Mouse (Mus musculus): Measurements from ENCODE around the gene Magi3. TPM values are rescaled to one million over a fixed set of nuclear protein-coding genes. Genes with fewer than 3 reads are reported as not detected.
A peak's percentile ranks its signal among the peaks of the same experiment; 100 is the strongest.

The Magi3 gene
- total and polyA plus RNA-seq, 3 experiments, result 0.68 to 2.6 (median 1.8) TPM

DNA sequence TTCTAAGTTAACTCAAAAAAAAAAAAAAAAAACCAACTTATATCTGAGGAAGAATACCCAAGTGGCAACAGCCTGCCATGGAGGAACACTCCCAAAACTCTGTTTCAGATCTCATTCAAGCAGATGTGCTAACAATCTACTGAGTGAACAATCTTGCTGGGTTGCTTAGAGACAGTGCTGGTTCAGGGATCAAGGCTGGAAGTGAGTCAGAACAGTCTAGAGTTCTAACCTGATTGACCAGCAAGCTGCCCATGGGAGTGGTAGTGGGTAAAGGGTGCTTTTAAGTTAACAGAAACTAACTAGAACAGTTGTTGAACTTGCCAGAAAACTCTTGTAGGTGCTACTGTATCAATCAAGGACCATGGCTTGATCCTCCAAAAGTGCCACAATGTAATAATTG, 118.9 kb downstream of the Magi3 start:
- no peak overlapping the region for H3K27ac ChIP-seq (ENCODE audit: insufficient read depth, low read depth)
- in situ Hi-C loops (cut with MboI; ENCODE audit: low pct_ligation_motif_present, low pct_unique_long_range_greater_than_20kb, low sequenced_read_pairs), result loop anchor here (10.0 kb wide), 1 partner anchor 406 kb away; no protein-coding TSS in a partner anchor
- no peaks in the 10 kb centered on the region for H3K27me3 ChIP-seq (replicated peaks)
- H3K4me2 ChIP-seq (ENCODE audit: insufficient read depth, low read depth, poor library complexity, severe bottlenecking), result no peak overlapping the region
- no peak overlapping the region for H3K9ac ChIP-seq (ENCODE audit: insufficient read depth, low read depth)
- no peak overlapping the region for H3K4me3 ChIP-seq (replicated peaks in 1 of 3; ENCODE audit: low read depth in 2 of 3, low read length in 2 of 3, poor library complexity in 1 of 3)
- H3K9me3 ChIP-seq (replicated peaks; ENCODE audit: low read length), result no peaks in the 10 kb centered on the region
- dilution Hi-C loops (cut with MboI; ENCODE audit: extremely low pct_ligation_motif_present, extremely low pct_unique_long_range_greater_than_20kb, low sequenced_read_pairs), result no loop called here
- H3K36me3 ChIP-seq (replicated peaks in 1 of 2; ENCODE audit: control insufficient read depth in 1 of 2, insufficient read depth in 1 of 2, low read length in 1 of 2), result no peaks in the 10 kb centered on the region
- no peaks in the 10 kb centered on the region for H3K79me2 ChIP-seq (replicated peaks; ENCODE audit: control insufficient read depth, extremely low read depth, insufficient read depth, poor library complexity, severe bottlenecking)
- TF ChIP-seq MAX (IDR thresholded peaks at IDR 0.05; ENCODE audit: low read length), result no peak
- no peak for TF ChIP-seq MAFK (IDR thresholded peaks at IDR 0.05; ENCODE audit: insufficient replicate concordance, low read length)
- TF ChIP-seq ZKSCAN1 (IDR thresholded peaks at IDR 0.05; ENCODE audit: borderline replicate concordance, low read depth, low read length), result no peak
- no peak for TF ChIP-seq ZC3H11A (IDR thresholded peaks at IDR 0.05; ENCODE audit: low read depth, low read length)
- no peak for TF ChIP-seq JUND (conservative IDR thresholded peaks at IDR 0.05; ENCODE audit: low read depth, low read length)
- TF ChIP-seq IRF4 (IDR thresholded peaks at IDR 0.05; ENCODE audit: low read depth, low read length), result no peak
- no peak for TF ChIP-seq SMC3 (IDR thresholded peaks at IDR 0.05; ENCODE audit: low read depth, low read length)
- no peak for TF ChIP-seq EP300 (IDR thresholded peaks at IDR 0.05; ENCODE audit: low read length)
- TF ChIP-seq SIN3A (IDR thresholded peaks at IDR 0.05; ENCODE audit: low read length), result no peak
- TF ChIP-seq CHD2 (IDR thresholded peaks at IDR 0.05; ENCODE audit: low read length), result no peak
- TF ChIP-seq ETS1 (conservative IDR thresholded peaks at IDR 0.05; ENCODE audit: low read depth, low read length), result no peak
- no peak for TF ChIP-seq ZMIZ1 (IDR thresholded peaks at IDR 0.05; ENCODE audit: low read depth, low read length)
- no peak for TF ChIP-seq ZNF384 (IDR thresholded peaks at IDR 0.05; ENCODE audit: low read depth, low read length)
- TF ChIP-seq MXI1 (IDR thresholded peaks at IDR 0.05; ENCODE audit: low read depth, low read length), result no peak
- TF ChIP-seq JUN (IDR thresholded peaks at IDR 0.05; ENCODE audit: insufficient read depth, low read depth, low read length), result no peak
- H3K4me1 ChIP-seq (ENCODE audit: control insufficient read depth in 1 of 2, insufficient read depth in 2 of 2), result no peaks in the 10 kb centered on the region
- DNase-seq (ENCODE audit: extremely low read depth), result peak; percentile 10

DNA sequence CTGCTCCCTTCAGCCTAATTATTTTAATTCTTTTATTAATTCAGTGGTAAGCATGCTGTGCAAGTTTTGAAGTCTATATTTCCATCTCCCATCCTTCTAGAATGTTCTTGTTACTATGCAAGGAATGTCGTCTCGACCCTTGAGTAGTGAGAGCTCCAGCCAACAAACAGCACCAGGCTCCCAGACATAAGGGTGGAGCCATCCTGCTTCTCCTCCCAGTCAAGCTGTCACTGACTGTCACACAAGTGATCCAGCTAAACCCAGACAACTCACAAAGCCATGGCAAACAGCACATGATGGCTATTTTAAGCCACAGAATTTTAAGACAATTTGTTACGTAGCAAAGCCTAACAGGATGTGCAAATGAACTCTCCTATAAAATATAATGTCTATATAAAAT, 124.2 kb downstream of the Magi3 start:
- H3K9ac ChIP-seq (ENCODE audit: insufficient read depth, low read depth), result no peak overlapping the region
- H3K9me3 ChIP-seq (replicated peaks; ENCODE audit: low read length), result no peaks in the 10 kb centered on the region
- H3K27me3 ChIP-seq (replicated peaks), result no peaks in the 10 kb centered on the region
- H3K36me3 ChIP-seq (replicated peaks in 1 of 2; ENCODE audit: control insufficient read depth in 1 of 2, insufficient read depth in 1 of 2, low read length in 1 of 2), result no peaks in the 10 kb centered on the region
- no peak overlapping the region for H3K4me3 ChIP-seq (replicated peaks in 1 of 3; ENCODE audit: low read depth in 2 of 3, low read length in 2 of 3, poor library complexity in 1 of 3)
- no peak for DNase-seq (ENCODE audit: extremely low read depth)
- no peaks in the 10 kb centered on the region for H3K79me2 ChIP-seq (replicated peaks; ENCODE audit: control insufficient read depth, extremely low read depth, insufficient read depth, poor library complexity, severe bottlenecking)
- in situ Hi-C loops (cut with MboI; ENCODE audit: low pct_ligation_motif_present, low pct_unique_long_range_greater_than_20kb, low sequenced_read_pairs), result loop anchor here (25.0 kb wide), 1 partner anchor 259 kb away; the partner anchor contains the start of gene Bcl2l15
- H3K4me2 ChIP-seq (ENCODE audit: insufficient read depth, low read depth, poor library complexity, severe bottlenecking), result no peak overlapping the region
- dilution Hi-C loops (cut with MboI; ENCODE audit: extremely low pct_ligation_motif_present, extremely low pct_unique_long_range_greater_than_20kb, low sequenced_read_pairs), result no loop called here
- no peak overlapping the region for H3K27ac ChIP-seq (ENCODE audit: insufficient read depth, low read depth)
- H3K4me1 ChIP-seq (ENCODE audit: control insufficient read depth in 1 of 2, insufficient read depth in 2 of 2), result no peaks in the 10 kb centered on the region
- TF ChIP-seq NRF1 (IDR thresholded peaks at IDR 0.05; ENCODE audit: low read depth, low read length), result no peak
- TF ChIP-seq POLR2A (IDR thresholded peaks at IDR 0.05; ENCODE audit: low read depth, low read length), result no peak
- TF ChIP-seq RAD21 (IDR thresholded peaks at IDR 0.05; ENCODE audit: low read depth, low read length), result no peak
- no peak for TF ChIP-seq RCOR1 (conservative IDR thresholded peaks at IDR 0.05; ENCODE audit: low read depth, low read length)
- TF ChIP-seq ZMIZ1 (IDR thresholded peaks at IDR 0.05; ENCODE audit: low read depth, low read length), result no peak
- TF ChIP-seq BHLHE40 (IDR thresholded peaks at IDR 0.05; ENCODE audit: low read depth, low read length), result no peak
- TF ChIP-seq NELFE (IDR thresholded peaks at IDR 0.05; ENCODE audit: low read depth, low read length), result no peak
